8 mouse cellular contexts compared by ENCODE assay signal in the genomic region with DNA sequence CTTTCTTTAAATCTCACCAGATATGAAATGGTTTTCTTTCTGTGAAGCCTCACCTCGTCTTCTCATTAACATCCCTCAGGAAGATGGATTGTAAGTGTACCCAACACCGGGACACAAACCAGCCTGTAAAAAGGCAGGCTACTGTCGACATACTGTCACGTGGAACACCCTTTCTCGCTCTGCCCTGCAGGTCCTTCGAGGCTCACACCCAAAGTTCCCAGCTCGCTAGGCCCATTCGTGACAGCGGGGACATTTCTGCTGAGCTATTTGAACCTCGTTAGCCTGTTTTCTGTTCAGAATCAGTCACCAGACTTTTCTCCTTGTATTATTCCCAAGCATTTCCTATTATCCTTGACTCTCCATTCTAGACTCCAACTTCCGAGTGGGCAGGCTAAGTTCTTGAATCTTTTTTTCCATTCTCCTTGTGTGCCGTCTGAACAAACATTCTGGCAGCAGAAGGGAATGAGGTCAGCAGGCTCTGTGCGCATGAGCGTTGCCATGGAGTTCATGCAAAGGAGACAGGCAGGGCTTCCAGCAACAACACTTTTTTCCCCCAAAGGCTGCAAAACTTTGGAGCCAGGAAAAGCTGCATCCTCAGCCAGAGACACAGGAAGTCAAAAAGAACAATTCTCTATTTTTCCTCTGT.
A peak's percentile ranks its signal among the peaks of the same experiment; 100 is the strongest.
DNase-seq lines count a peak whose midpoint lies in the region; ATAC-seq lines count a peak whose summit lies in the region.

No protein-coding gene starts in this region.

- intact Hi-C loops in heart, postnatal 36 days (cut with DNase I), result no loop called here

- no peaks in the 10 kb centered on the region for H3K4me1 ChIP-seq in stomach, embryonic 16.5 days (ENCODE audit: control insufficient read depth, insufficient read depth, low read length)

- H3K27me3 ChIP-seq in stomach, embryonic 16.5 days (ENCODE audit: control insufficient read depth, insufficient read depth, low read length), result no peaks in the 10 kb centered on the region

- WGBS in stomach, embryonic 16.5 days, result 68% methylated on average over 14 of the region's 14 CpGs

- H3K36me3 ChIP-seq in stomach, embryonic 16.5 days (ENCODE audit: control insufficient read depth, insufficient read depth, low read length), result no peaks in the 10 kb centered on the region

- no peak overlapping the region for H3K9ac ChIP-seq in stomach, embryonic 16.5 days (ENCODE audit: low read length)

- H3K9me3 ChIP-seq in stomach, embryonic 16.5 days (replicated peaks; ENCODE audit: control insufficient read depth, low read length), result no peaks in the 10 kb centered on the region

- peak; percentile 29 for DNase-seq in NIH3T3 (ENCODE audit: low read depth)
- DNase-seq in cerebellum, adult 11-12 months, result peak; percentile 44
- DNase-seq in frontal cortex, adult 2 months (ENCODE audit: extremely low spot score in 1 of 2, low spot score in 1 of 2), result peak; percentile 88 to 91
- peak; percentile 86 to 88 for DNase-seq in heart, postnatal 36 days
- DNase-seq in layer of hippocampus, adult 9-11 months, result peak; percentile 89
- DNase-seq in mesoderm, embryonic 11.5 days (ENCODE audit: low read depth, low spot score), result peak; percentile 39
- no peak for DNase-seq in thymus, adult 18-20 months

- peak; percentile 58 for ATAC-seq in stomach, embryonic 16.5 days (ENCODE audit: insufficient read depth, low FRiP score)

- H3K4me3 ChIP-seq in stomach, embryonic 16.5 days (replicated peaks; ENCODE audit: low read length), result no peak overlapping the region

- no peak overlapping the region for H3K4me2 ChIP-seq in stomach, embryonic 16.5 days (ENCODE audit: low read depth, low read length)

- 0 out of 2 replicates have a peak overlapping the region, but pooled peaks have one; percentile 48 for H3K27ac ChIP-seq in stomach, embryonic 16.5 days (ENCODE audit: low read length)

Comparison
In these comparisons a context has a peak if more than half of its experiments do, and no peak if none do; other contexts are left out.
1. DNase-seq: peak in NIH3T3 (single experiment), cerebellum, adult 11-12 months (single experiment), frontal cortex, adult 2 months (2 of 2), heart, postnatal 36 days (2 of 2), layer of hippocampus, adult 9-11 months (single experiment) and mesoderm, embryonic 11.5 days (single experiment); none in thymus, adult 18-20 months (0 of 2).